In the genomic region with DNA sequence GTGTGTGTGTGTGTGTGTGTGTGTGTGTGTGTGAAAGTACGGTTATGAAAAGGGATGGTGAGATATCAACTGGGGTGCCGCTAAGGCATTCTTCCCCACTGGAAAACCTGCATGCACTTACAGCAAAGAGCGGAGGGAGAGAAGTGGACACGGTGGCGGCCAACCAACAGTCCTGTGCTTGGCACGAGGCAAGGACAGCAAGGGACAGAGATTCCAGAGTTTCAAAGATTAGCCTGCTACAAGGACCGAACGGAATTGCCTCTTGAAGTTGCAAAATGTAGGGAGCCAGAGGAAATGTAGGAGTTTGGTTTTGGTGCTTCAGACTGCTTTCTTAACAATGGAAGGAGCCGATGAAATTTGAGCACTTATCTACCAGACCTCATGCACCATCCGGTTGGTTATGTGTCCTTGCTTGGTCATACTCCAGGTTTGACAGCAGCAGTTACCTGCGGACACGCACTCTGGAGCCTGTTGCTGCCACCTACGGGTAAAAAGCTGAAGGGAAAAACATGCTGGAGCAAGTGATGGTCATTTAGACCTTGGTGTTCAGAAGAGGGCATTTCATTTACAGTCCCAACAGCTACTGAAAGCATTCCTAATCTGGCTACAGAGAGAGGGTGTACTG, we compare ENCODE assay signal across 8 mouse cellular contexts. TPM values are rescaled to one million over a fixed set of nuclear protein-coding genes. Genes with fewer than 3 reads are reported as not detected.
DNase-seq lines count a peak whose midpoint lies in the region; ATAC-seq lines count a peak whose summit lies in the region.

No protein-coding gene starts in this region.

- H3K4me2 ChIP-seq in intestine, embryonic 14.5 days (ENCODE audit: low read length) = peak overlapping the region; percentile 85

- peak overlapping the region; percentile 63 for H3K4me3 ChIP-seq in intestine, embryonic 14.5 days (ENCODE audit: low read depth, low read length)

- 1% methylated on average over 13 of the region's 13 CpGs for WGBS in intestine, embryonic 14.5 days

- H3K27ac ChIP-seq in intestine, embryonic 14.5 days (ENCODE audit: low read depth) = no peak overlapping the region

- peak; percentile 20 for DNase-seq in WW6 (ENCODE audit: low read depth, low spot score)
- peak; percentile 25 to 57 for DNase-seq in cerebellum, postnatal 4 days (ENCODE audit: low spot score in 2 of 2)
- peak; percentile 5 to 11 for DNase-seq in gastrocnemius, adult 8-10 months (ENCODE audit: low spot score in 2 of 2)
- peak; percentile 82 for DNase-seq in intestine, embryonic 14.5 days (ENCODE audit: low spot score)
- peak; percentile 39 to 51 for DNase-seq in left cerebral cortex, postnatal 10 days (ENCODE audit: extremely low spot score in 1 of 2, low spot score in 2 of 2)
- peak; percentile 60 for DNase-seq in mesoderm, embryonic 11.5 days (ENCODE audit: low read depth, low spot score)
- peak; percentile 23 for DNase-seq in skeletal muscle tissue, adult 2 months (ENCODE audit: low read depth, low spot score)

- intact Hi-C loops in left cerebral cortex, postnatal 10 days (cut with DNase I) = loop anchor here (5.0 kb wide), 1 partner anchor 1148 kb away; no protein-coding TSS in a partner anchor

- peak; percentile 73 for ATAC-seq in intestine, embryonic 14.5 days (replicated peaks; ENCODE audit: low FRiP score, low TSS enrichment, low read depth)
- no peak for ATAC-seq in monocyte, adult 5-6 weeks (replicated peaks; ENCODE audit: insufficient number of reproducible peaks, low FRiP score, low TSS enrichment, poor library complexity, severe bottlenecking)

- no peaks in the 10 kb centered on the region for H3K4me1 ChIP-seq in intestine, embryonic 14.5 days (replicated peaks; ENCODE audit: control insufficient read depth, insufficient read depth, low read length)

- H3K27me3 ChIP-seq in intestine, embryonic 14.5 days (replicated peaks; ENCODE audit: control insufficient read depth, insufficient read depth, low read length) = peaks cover 3% of the 10 kb centered on the region; the same call in 1 of the 2 replicates

- H3K9me3 ChIP-seq in intestine, embryonic 14.5 days (ENCODE audit: control insufficient read depth, low read length) = no peaks in the 10 kb centered on the region

- no peaks in the 10 kb centered on the region for H3K36me3 ChIP-seq in intestine, embryonic 14.5 days (ENCODE audit: control insufficient read depth, insufficient read depth, low read length)

- H3K9ac ChIP-seq in intestine, embryonic 14.5 days (ENCODE audit: low read length) = peak overlapping the region; percentile 65

RNA-seq across cellular contexts. Expression of gene Nkain2, which starts 0.4 kb away (rescaled TPM):
- 1 to 10 TPM in 1 of 4 experiments, under 1 TPM in 2, not detected in 1; 0.46 to 1.3 (median 0.61) TPM for total RNA-seq in gastrocnemius, adult 8-10 months (2022)
- polyA plus RNA-seq in intestine, embryonic 14.5 days (2014; fragmentation: Nextera tagmentation; extraction: Ambion mirVana) = 2.3 and 2.7 TPM in 2 replicates
- 10 to 100 TPM; 45.3 to 47.1 TPM for total RNA-seq in left cerebral cortex, postnatal 10 days (2021)
- total RNA-seq in monocyte, adult 5-6 weeks (2017) = not detected in 3 replicates

Comparison
In these comparisons a context has a peak if more than half of its experiments do, and no peak if none do; other contexts are left out.
1. DNase-seq: peak in every context shown above with its lines; median percentile 82 in intestine, embryonic 14.5 days; 60 in mesoderm, embryonic 11.5 days; 45 in left cerebral cortex, postnatal 10 days; 41 in cerebellum, postnatal 4 days; 23 in skeletal muscle tissue, adult 2 months; 20 in WW6; 8 in gastrocnemius, adult 8-10 months.
2. RNA of gene Nkain2, which starts 0.4 kb away (total RNA-seq): 45.3 to 47.1 TPM in left cerebral cortex, postnatal 10 days; 0.46 to 1.3 TPM in gastrocnemius, adult 8-10 months and not detected in monocyte, adult 5-6 weeks; every median in the first group is over 10 times any median in the second.